Mouse (Mus musculus): ENCODE data around the gene Gpr132. TPM values are rescaled to one million over a fixed set of nuclear protein-coding genes. Genes with fewer than 3 reads are reported as not detected.

Gpr132 gene
- polyA plus RNA-seq, 1 experiment from 2014 or later: 0.53 TPM

DNA sequence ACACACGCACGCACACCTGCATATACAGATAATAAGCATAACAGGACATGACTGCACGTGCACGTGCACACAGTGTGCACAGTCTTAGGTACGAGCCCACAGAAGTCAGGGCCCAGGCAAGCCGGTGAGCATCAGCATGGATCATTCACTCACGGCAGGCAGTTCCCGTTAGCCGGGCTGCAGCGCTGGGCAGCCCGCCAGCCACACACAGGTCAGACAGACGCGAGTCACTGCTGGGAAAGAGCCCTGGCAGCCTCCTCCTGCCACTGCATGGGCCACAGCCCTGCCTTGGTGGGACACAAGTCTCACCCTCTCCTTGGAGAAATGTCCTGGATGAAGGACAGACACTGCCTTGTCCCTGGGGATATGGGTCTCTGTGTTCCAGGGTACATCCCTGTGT lies 64.0 kb downstream of the Gpr132 start:
- Histone ChIP-seq H3K4me1 (replicated peaks; ENCODE audit: control insufficient read depth, insufficient read depth, low read length) (peaks cover 14% of the 10 kb centered on the region), H3K4me3 (ENCODE audit: low read depth, low read length) (no peak overlapping the region), H3K4me2 (no peak overlapping the region), H3K9ac (ENCODE audit: low read depth, low read length) (no peak overlapping the region), H3K27ac (ENCODE audit: low read depth, low read length) (no peak overlapping the region), H3K27me3 (replicated peaks; ENCODE audit: control insufficient read depth, insufficient read depth, low read length) (peaks cover 54% of the 10 kb centered on the region), H3K36me3 (ENCODE audit: control insufficient read depth, insufficient read depth, low read length) (no peaks in the 10 kb centered on the region), H3K9me3 (ENCODE audit: control insufficient read depth, low read length) (no peaks in the 10 kb centered on the region)
- ATAC-seq (replicated peaks; ENCODE audit: low FRiP score) (no peak), DNase-seq (ENCODE audit: low spot score) (no peak)
- 59% methylated on average over 13 of the region's 13 CpGs for WGBS

DNA sequence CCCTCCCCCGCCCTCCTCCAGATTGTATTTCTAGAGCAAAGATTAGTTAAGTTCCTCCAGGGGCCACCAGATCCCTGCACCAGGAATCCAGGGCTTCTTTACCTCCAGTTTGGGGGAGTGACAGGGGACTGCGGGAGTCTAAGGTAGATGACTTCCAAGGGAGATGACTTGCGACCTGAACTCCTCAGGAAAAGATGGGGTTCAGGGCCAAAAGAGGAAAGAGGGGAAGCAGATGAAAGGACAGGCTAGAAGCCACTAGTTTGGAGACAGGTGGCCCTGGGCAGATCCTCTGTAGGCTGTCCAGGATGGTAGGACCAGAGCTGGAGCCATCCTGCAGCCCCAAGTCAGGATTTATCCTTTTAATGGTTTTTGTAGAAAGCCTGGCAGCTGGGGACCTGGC lies 65.1 kb downstream of the Gpr132 start:
- 13% methylated on average over 3 of the region's 3 CpGs for WGBS
- H3K4me2 ChIP-seq: no peak overlapping the region; the same call in 1 of the 2 replicates
- peaks cover 55% of the 10 kb centered on the region for H3K27me3 ChIP-seq (replicated peaks; ENCODE audit: control insufficient read depth, insufficient read depth, low read length)

DNA sequence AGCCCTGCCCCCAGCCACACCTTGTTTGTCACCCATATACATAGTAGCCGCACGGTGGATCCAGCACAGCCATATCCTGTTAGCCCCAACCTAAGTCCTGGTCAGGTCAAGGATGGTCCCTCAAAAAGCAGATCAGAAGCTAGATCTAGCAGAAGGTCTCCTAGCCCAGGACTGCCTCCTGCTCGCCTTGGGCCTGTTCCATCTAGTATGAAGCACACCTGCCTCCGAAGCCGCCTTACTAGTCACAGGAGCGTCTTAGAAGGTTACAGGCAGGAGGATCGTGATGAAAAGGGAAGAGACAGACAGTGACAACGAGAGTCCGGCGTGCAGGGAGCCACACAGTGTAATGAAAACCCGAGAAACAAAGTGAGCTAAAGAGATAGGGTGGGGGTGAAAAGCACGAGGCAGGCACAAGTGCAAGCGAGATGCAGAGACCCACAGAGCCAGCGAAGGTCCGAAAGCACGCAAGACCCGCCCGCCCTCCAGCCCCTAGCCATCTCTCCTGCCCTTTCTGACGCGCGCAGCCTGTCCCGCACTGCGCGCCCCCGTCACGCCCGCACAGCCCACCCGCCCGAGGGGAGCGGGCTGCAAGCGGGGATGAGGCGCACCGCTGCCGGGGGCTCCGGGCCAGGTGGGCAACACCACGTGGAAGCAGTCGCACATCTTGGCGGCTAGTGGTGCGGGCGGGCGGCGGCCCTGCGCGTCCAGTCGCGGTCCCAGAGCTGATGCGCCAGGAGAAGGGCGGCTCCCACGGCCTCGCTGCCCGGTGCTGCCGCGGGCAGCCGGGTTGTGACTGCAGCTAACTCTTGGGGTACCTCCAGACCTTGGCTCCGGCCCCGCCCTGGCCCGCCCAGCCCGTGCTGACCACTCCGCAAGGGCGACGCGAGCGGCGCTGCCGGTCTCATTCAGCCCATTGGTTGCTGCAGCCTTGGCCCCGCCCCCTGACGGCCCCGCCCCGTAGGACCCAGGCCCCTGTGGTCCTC lies 65.9 kb downstream of the Gpr132 start, which contains the start of gene Ahnak2:
Ahnak2 (minus strand) TSS at position 794 of the 983 bp plus-strand sequence.
- Histone ChIP-seq H3K4me3 (ENCODE audit: low read depth, low read length) (peak within 1 kb of the TSS; percentile 41), H3K27me3 (replicated peaks; ENCODE audit: control insufficient read depth, insufficient read depth, low read length) (peaks cover 54% of the 10 kb centered on the region), H3K9me3 (ENCODE audit: control insufficient read depth, low read length) (no peaks in the 10 kb centered on the region), H3K4me1 (replicated peaks; ENCODE audit: control insufficient read depth, insufficient read depth, low read length) (peaks cover 10% of the 10 kb centered on the region; the same call in 1 of the 2 replicates), H3K36me3 (ENCODE audit: control insufficient read depth, insufficient read depth, low read length) (no peaks in the 10 kb centered on the region), H3K27ac (ENCODE audit: low read depth, low read length) (no peak within 1 kb of the TSS), H3K4me2 (peak within 1 kb of the TSS; percentile 85), H3K9ac (ENCODE audit: low read depth, low read length) (no peak within 1 kb of the TSS)
- DNase-seq (ENCODE audit: low spot score) (peak; percentile 64), ATAC-seq (replicated peaks; ENCODE audit: low FRiP score) (peak; percentile 52)
- WGBS: 3% methylated on average over 68 of the region's 69 CpGs

More for the DNA sequence above, 65.1 kb downstream of the Gpr132 start:
- Histone ChIP-seq H3K4me3 (ENCODE audit: low read depth, low read length) (no peak overlapping the region), H3K27ac (ENCODE audit: low read depth, low read length) (no peak overlapping the region), H3K9ac (ENCODE audit: low read depth, low read length) (no peak overlapping the region), H3K4me1 (replicated peaks; ENCODE audit: control insufficient read depth, insufficient read depth, low read length) (peaks cover 10% of the 10 kb centered on the region; the same call in 1 of the 2 replicates), H3K36me3 (ENCODE audit: control insufficient read depth, insufficient read depth, low read length) (no peaks in the 10 kb centered on the region), H3K9me3 (ENCODE audit: control insufficient read depth, low read length) (no peaks in the 10 kb centered on the region)
- no peak for DNase-seq (ENCODE audit: low spot score)
- no peak for ATAC-seq (replicated peaks; ENCODE audit: low FRiP score)

Other genes starting within 250 kb of the Gpr132 start
- 5.6 and 7.4 TPM in 2 replicates for gene Adssl1, start 248.2 kb downstream of the Gpr132 start, polyA plus RNA-seq (2014; fragmentation: Nextera tagmentation; extraction: Ambion mirVana)
- 216 and 222 TPM in 2 replicates for gene Siva1, start 223.5 kb downstream of the Gpr132 start, polyA plus RNA-seq (2014; fragmentation: Nextera tagmentation; extraction: Ambion mirVana)
- 54.9 and 62.9 TPM in 2 replicates for gene Akt1, start 193.3 kb downstream of the Gpr132 start, polyA plus RNA-seq (2014; fragmentation: Nextera tagmentation; extraction: Ambion mirVana)
- 0.96 and 1.7 TPM in 2 replicates for gene Zbtb42, start 189.4 kb downstream of the Gpr132 start, polyA plus RNA-seq (2014; fragmentation: Nextera tagmentation; extraction: Ambion mirVana)
- 7.9 and 8.0 TPM in 2 replicates for gene Cep170b, start 147.8 kb downstream of the Gpr132 start, polyA plus RNA-seq (2014; fragmentation: Nextera tagmentation; extraction: Ambion mirVana)
- gene Pld4, start 107.6 kb downstream of the Gpr132 start, polyA plus RNA-seq (2014; fragmentation: Nextera tagmentation; extraction: Ambion mirVana): 6.3 and 7.4 TPM in 2 replicates
- 0.23 and 0.34 TPM in 2 replicates for gene Ahnak2, start 65.6 kb downstream of the Gpr132 start, polyA plus RNA-seq (2014; fragmentation: Nextera tagmentation; extraction: Ambion mirVana)
- gene Clba1, start 59.3 kb downstream of the Gpr132 start, polyA plus RNA-seq (2014; fragmentation: Nextera tagmentation; extraction: Ambion mirVana): 2.2 and 2.5 TPM in 2 replicates
- gene Cdca4, start 38.8 kb downstream of the Gpr132 start, polyA plus RNA-seq (2014; fragmentation: Nextera tagmentation; extraction: Ambion mirVana): 111 and 125 TPM in 2 replicates
- 0.39 and 1.4 TPM in 2 replicates for gene Jag2, start 61.5 kb upstream of the Gpr132 start, polyA plus RNA-seq (2014; fragmentation: Nextera tagmentation; extraction: Ambion mirVana)
- 38.4 and 43.2 TPM in 2 replicates for gene Nudt14, start 73.9 kb upstream of the Gpr132 start, polyA plus RNA-seq (2014; fragmentation: Nextera tagmentation; extraction: Ambion mirVana)
- gene Btbd6, start 108.3 kb upstream of the Gpr132 start, polyA plus RNA-seq (2014; fragmentation: Nextera tagmentation; extraction: Ambion mirVana): 12.3 and 12.4 TPM in 2 replicates
- gene Brf1, start 132.5 kb upstream of the Gpr132 start, polyA plus RNA-seq (2014; fragmentation: Nextera tagmentation; extraction: Ambion mirVana): 51.8 and 52.9 TPM in 2 replicates
- gene Pacs2, start 146.3 kb upstream of the Gpr132 start, polyA plus RNA-seq (2014; fragmentation: Nextera tagmentation; extraction: Ambion mirVana): 11.0 and 11.9 TPM in 2 replicates
- not detected in 2 replicates for gene Tex22, start 206.3 kb upstream of the Gpr132 start, polyA plus RNA-seq (2014; fragmentation: Nextera tagmentation; extraction: Ambion mirVana)
- gene Mta1, start 230.1 kb upstream of the Gpr132 start, polyA plus RNA-seq (2014; fragmentation: Nextera tagmentation; extraction: Ambion mirVana): 17.7 and 19.2 TPM in 2 replicates